Mouse (Mus musculus): ENCODE data around the gene Padi4.

DNA sequence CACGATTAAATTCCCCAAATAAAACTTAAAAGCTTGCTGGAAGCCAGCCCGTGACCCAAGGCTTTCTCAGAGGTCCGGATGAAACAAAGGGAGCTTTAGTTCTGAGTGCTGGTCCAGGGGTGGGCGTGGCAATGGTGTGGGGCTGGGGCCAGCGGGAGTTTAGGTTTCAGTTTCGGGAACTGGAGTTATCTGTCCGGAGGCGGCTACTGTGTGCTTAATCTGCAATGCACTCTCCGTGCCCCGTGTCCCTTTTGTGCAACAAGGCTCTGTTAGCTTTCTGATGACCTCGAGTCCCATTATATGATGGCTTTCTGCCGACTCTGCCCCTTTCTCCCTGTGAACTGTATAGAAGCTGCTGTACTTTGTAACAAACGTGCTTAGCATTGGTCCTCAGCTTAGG is 3.6 kb downstream of the Padi4 start:
- no peak for TF ChIP-seq CTCF (IDR thresholded peaks at IDR 0.05; ENCODE audit: low read depth)
- TF ChIP-seq EP300 (IDR thresholded peaks at IDR 0.05; ENCODE audit: low read depth): no peak
